Mouse (Mus musculus) G1E (cell line): ENCODE data around the gene BC049730. TPM values are rescaled to one million over a fixed set of nuclear protein-coding genes. Genes with fewer than 3 reads are reported as not detected.

ENCODE experiments used
- ATAC-seq: 2 replicates; pipeline ENCODE4 v1.8.0; 2016; ENCODE audit warnings: mild to moderate bottlenecking; ENCODE audit not compliant: insufficient number of reproducible peaks, poor library complexity, low FRiP score, severe bottlenecking; ENCODE audit errors: extremely low read depth
- DNase-seq: peaks from one replicate; pipeline ENCODE4 v3.0.0; 2012; ENCODE audit warnings: low spot score
- H3K27me3 ChIP-seq: 2 replicates; pipeline ENCODE4 v1.6.1; 2012; ENCODE audit warnings: mild to moderate bottlenecking, low read length, inconsistent platforms; ENCODE audit not compliant: insufficient read depth
- H3K36me3 ChIP-seq: replicated peaks from 2 replicates; pipeline ENCODE3; 2012; ENCODE audit warnings: mild to moderate bottlenecking, inconsistent platforms
- H3K4me1 ChIP-seq: 2 replicates; pipeline ENCODE4 v1.6.1; 2012; ENCODE audit warnings: low read depth, low read length, inconsistent platforms, mixed read lengths; ENCODE audit not compliant: insufficient read depth
- H3K4me3 ChIP-seq: 2 replicates; pipeline ENCODE4 v1.5.1; 2012; ENCODE audit warnings: low read depth, mild to moderate bottlenecking, inconsistent platforms, low read length, moderate library complexity, mixed read lengths
- H3K9me3 ChIP-seq: replicated peaks from 2 replicates; pipeline ENCODE4 v1.6.1; 2012; ENCODE audit warnings: inconsistent platforms
- CTCF ChIP-seq: IDR thresholded peaks from 2 replicates; pipeline ENCODE4 v1.5.1; 2012; ENCODE audit warnings: low read depth, low read length, inconsistent platforms, mixed read lengths
- GATA1 ChIP-seq: IDR thresholded peaks from 2 replicates; pipeline ENCODE4 v1.6.1; 2012; ENCODE audit warnings: borderline replicate concordance, low read length, inconsistent platforms, mixed read lengths
- GATA2 ChIP-seq: IDR thresholded peaks from 2 replicates; pipeline ENCODE4 v1.6.1; 2012; ENCODE audit warnings: low read depth, low read length, inconsistent platforms, borderline replicate concordance
- POLR2AphosphoS5 ChIP-seq: IDR thresholded peaks from 2 replicates; pipeline ENCODE4 v1.6.1; 2012; ENCODE audit warnings: low read depth, low read length, inconsistent platforms; ENCODE audit not compliant: insufficient replicate concordance
- TAL1 ChIP-seq: conservative IDR thresholded peaks from 2 replicates; pipeline ENCODE4 v1.6.1; 2012; ENCODE audit warnings: low read depth, low read length, inconsistent platforms, mixed read lengths
- polyA plus RNA-seq: library from polyadenylated mRNA; stranded (reverse); fragments of >175 nt; gene quantifications from 2 replicates; pipeline ENCODE4 v1.2.3, GENCODE M21; 2012
- total RNA-seq, 2 experiments: library from RNA; stranded (forward) in 1 of 2; stranded (reverse) in 1 of 2; fragments of 200-1000 nt in 1 of 2; fragments of >200 nt in 1 of 2; fragmentation: Nextera tagmentation in 1 of 2; gene quantifications; 2 replicates each; pipeline ENCODE4 v1.2.3; 2014 to 2017

The BC049730 gene
- total and polyA plus RNA-seq, 3 experiments = not detected

- DNase-seq (no peak), ATAC-seq (no peak)
- no peaks in the 10 kb centered on the region for H3K9me3 ChIP-seq
- H3K4me3 ChIP-seq = no peak overlapping the region
- TF ChIP-seq TAL1 (no peak), CTCF (no peak), GATA1 (no peak), GATA2 (no peak), POLR2AphosphoS5 (no peak)
- no peaks in the 10 kb centered on the region for H3K4me1 ChIP-seq
- no peaks in the 10 kb centered on the region for H3K36me3 ChIP-seq
- no peaks in the 10 kb centered on the region for H3K27me3 ChIP-seq
These were observed 27.1 kb downstream of the BC049730 start for GRCm38 (mm10) chr7:24735970-24736670.

DNA sequence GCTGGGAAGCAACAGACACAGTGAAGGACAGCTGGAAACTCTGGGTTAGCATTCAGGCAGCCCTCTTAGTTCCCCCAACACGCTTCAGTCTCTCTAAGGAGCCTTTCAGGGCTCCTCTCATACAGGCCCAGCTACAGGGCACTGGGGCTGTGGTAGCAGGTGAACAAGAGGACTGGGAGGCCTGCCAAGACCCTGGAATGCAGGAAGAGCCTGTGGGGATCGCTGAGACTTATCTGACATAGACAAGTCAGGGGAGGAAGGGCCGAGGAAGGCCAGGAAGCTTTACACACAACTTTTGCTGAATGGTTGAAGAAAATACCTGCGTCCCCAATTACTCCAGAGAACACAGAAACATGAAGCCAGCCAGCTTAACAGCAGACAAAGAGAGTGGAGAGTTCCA is 41.7 kb downstream of the BC049730 start:
- Histone ChIP-seq H3K36me3 (no peaks in the 10 kb centered on the region), H3K9me3 (no peaks in the 10 kb centered on the region), H3K27me3 (peaks cover 4% of the 10 kb centered on the region; the same call in 1 of the 2 replicates), H3K4me1 (no peaks in the 10 kb centered on the region), H3K4me3 (no peak overlapping the region)
- no peak for TF ChIP-seq CTCF
- TF ChIP-seq TAL1 = no peak
- DNase-seq (no peak), ATAC-seq (no peak)

- H3K4me1 ChIP-seq = no peaks in the 10 kb centered on the region
- no peaks in the 10 kb centered on the region for H3K9me3 ChIP-seq
- DNase-seq (no peak), ATAC-seq (no peak)
- TF ChIP-seq TAL1 (no peak), GATA1 (no peak), GATA2 (no peak), CTCF (no peak), POLR2AphosphoS5 (no peak)
- no peaks in the 10 kb centered on the region for H3K36me3 ChIP-seq
- H3K27me3 ChIP-seq = peaks cover 4% of the 10 kb centered on the region; the same call in 1 of the 2 replicates
- H3K4me3 ChIP-seq = no peak overlapping the region
These were observed 42.6 kb downstream of the BC049730 start for GRCm38 (mm10) chr7:24751610-24752009.

- DNase-seq = no peak
- no peaks in the 10 kb centered on the region for H3K9me3 ChIP-seq
- no peak for TF ChIP-seq TAL1
These were observed 44.4 kb downstream of the BC049730 start for GRCm38 (mm10) chr7:24753476-24753875.

DNA sequence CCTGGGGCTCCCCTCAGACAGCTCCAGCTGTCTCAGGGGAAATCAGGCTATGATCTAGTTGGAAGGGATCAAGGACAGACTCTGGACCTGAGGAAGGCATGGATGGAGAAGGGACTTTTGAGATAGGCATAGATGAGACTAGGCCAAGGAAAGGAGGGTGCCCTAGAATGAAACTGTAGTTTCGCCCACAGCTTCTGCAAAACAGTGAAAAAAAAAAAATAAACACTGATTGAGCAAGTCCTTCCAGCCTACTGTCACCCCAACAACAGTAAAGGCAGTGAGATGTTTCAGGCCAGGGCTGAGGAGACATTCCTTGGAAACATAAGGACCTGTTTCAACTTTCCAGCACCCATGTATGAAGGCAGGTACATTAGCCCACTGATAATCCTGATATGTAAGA is 49.5 kb downstream of the BC049730 start:
- Histone ChIP-seq H3K9me3 (no peaks in the 10 kb centered on the region), H3K4me1 (no peaks in the 10 kb centered on the region), H3K36me3 (no peaks in the 10 kb centered on the region), H3K27me3 (peaks cover 4% of the 10 kb centered on the region; the same call in 1 of the 2 replicates), H3K4me3 (no peak overlapping the region)
- ATAC-seq (no peak), DNase-seq (no peak)
- TF ChIP-seq GATA1 (no peak), POLR2AphosphoS5 (no peak), CTCF (no peak), TAL1 (no peak)

More at GRCm38 (mm10) chr7:24753476-24753875, 44.4 kb downstream of the BC049730 start:
- H3K4me3 ChIP-seq = no peak overlapping the region
- H3K4me1 ChIP-seq = no peaks in the 10 kb centered on the region
- peaks cover 4% of the 10 kb centered on the region; the same call in 1 of the 2 replicates for H3K27me3 ChIP-seq
- H3K36me3 ChIP-seq = no peaks in the 10 kb centered on the region
- ATAC-seq = no peak

DNA sequence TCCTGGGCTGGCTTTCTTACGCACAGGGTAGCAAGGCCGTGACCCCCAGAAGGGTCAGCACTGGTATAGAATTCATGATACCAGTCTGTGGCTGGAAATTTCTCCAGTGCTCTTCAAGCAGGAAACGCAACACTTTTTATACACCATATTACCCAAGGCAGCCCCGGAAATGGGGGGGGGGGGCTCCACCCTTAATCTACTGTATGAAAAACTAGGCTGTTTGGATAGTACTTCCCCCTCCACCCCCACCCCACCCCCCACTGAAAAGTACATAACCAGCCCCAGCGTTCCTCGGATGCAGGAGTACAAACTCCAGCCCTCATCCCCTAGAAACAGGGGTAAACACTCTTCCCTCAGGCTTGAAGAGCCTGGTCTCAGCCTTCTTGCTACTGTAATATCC is 51.2 kb downstream of the BC049730 start, which contains the start of gene Cd177:
Gene Cd177, minus strand, starts transcription at position 101 of the 400 bp plus-strand sequence.
- DNase-seq (no peak), ATAC-seq (no peak)
- H3K36me3 ChIP-seq = no peaks in the 10 kb centered on the region
- H3K4me3 ChIP-seq = no peak within 1 kb of the TSS
- H3K9me3 ChIP-seq = no peaks in the 10 kb centered on the region
- TF ChIP-seq TAL1 = no peak
- no peak for TF ChIP-seq GATA2
- no peak for TF ChIP-seq GATA1
- TF ChIP-seq CTCF = no peak
- TF ChIP-seq POLR2AphosphoS5 = no peak
- H3K4me1 ChIP-seq = no peaks in the 10 kb centered on the region
- peaks cover 4% of the 10 kb centered on the region; the same call in 1 of the 2 replicates for H3K27me3 ChIP-seq
